Mouse (Mus musculus): ENCODE measurements at regions not wholly inside any gene's neighbourhood (a gene's known extent, or its start where the extent isn't known, plus 50 kb on each side); places are given as distances from the start of the nearest gene placed in this dataset.

DNA sequence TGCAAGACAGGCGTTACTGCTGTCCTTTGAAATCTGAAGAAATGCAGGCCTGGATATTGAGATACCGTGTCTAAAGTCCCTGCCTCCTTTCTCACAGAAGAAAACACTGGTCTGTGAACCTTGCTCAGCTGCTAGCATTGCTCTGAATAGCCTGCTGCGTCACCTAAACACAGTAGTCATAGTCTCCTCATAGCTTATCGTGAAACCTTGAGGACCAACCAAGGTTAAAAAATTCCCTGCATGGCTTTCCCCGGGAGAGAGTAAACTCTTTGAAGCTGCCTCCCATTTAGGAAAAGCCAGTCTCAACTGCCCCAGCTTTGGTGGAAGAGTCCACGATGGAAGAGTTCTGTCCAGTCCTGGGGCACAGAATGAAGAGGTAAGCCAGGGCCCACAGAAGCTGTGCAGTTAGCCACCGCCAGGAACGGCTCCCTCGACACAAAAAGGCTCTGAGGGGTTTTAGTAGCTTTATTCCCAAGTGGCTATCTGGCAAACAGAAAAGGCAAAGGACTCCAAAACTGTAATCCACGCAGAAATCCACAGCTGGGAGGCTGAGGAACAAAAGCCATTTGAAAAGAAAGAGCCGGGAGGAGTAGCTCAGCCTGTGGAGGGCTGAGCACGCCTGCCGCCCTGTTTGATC is 142.0 kb upstream of the Rad23b start:
- TF ChIP-seq CTCF (conservative IDR thresholded peaks at IDR 0.05 in 1 of 2, IDR thresholded peaks at IDR 0.05 in 1 of 2; ENCODE audit: low read depth in 2 of 2, low read length in 2 of 2) (no peak), EP300 (IDR thresholded peaks at IDR 0.05; ENCODE audit: low read length) (no peak), BHLHE40 (IDR thresholded peaks at IDR 0.05; ENCODE audit: low read depth, low read length) (no peak), USF2 (conservative IDR thresholded peaks at IDR 0.05; ENCODE audit: low read depth, low read length) (no peak), E2F4 (IDR thresholded peaks at IDR 0.05; ENCODE audit: insufficient replicate concordance, low read depth, low read length) (no peak)

Measured in CH12.LX (cell line).